ENCODE assay signal across 8 mouse cellular contexts in genomic region chr11:97403614-97404183, GRCm38 (mm10). TPM values are rescaled to one million over a fixed set of nuclear protein-coding genes. Genes with fewer than 3 reads are reported as not detected.
DNase-seq lines count a peak whose midpoint lies in the region; ATAC-seq and TF ChIP-seq lines count a peak whose summit lies in the region.

No protein-coding gene starts in this region.

- H3K27ac ChIP-seq in kidney, adult 2 months (ENCODE audit: insufficient read depth, low read depth, low read length): no peak overlapping the region
- H3K27ac ChIP-seq in forebrain, embryonic 11.5 days (ENCODE audit: low read depth, low read length): no peak overlapping the region
- no peak overlapping the region for H3K27ac ChIP-seq in kidney, postnatal 0 days
- no peak overlapping the region for H3K27ac ChIP-seq in neural tube, embryonic 12.5 days

- peaks cover 14% of the 10 kb centered on the region for H3K4me1 ChIP-seq in kidney, adult 2 months (ENCODE audit: control insufficient read depth, insufficient read depth, low read length)
- H3K4me1 ChIP-seq in forebrain, embryonic 11.5 days (replicated peaks; ENCODE audit: control insufficient read depth, insufficient read depth, low read length): peaks cover 13% of the 10 kb centered on the region
- H3K4me1 ChIP-seq in kidney, postnatal 0 days (replicated peaks; ENCODE audit: insufficient read depth, low read length): peaks cover 23% of the 10 kb centered on the region
- H3K4me1 ChIP-seq in neural tube, embryonic 12.5 days: peaks cover 54% of the 10 kb centered on the region

- WGBS in kidney, adult 2 months: 37% methylated on average over 8 of the region's 8 CpGs
- whole genome bisulfite sequencing in forebrain, embryonic 11.5 days: 48% methylated on average over 8 of the region's 8 CpGs
- 36% methylated on average over 8 of the region's 8 CpGs for WGBS in kidney, postnatal 0 days
- WGBS in neural tube, embryonic 12.5 days: 30% methylated on average over 8 of the region's 8 CpGs

- no peak for ATAC-seq in forebrain, embryonic 11.5 days (replicated peaks; ENCODE audit: low FRiP score)
- ATAC-seq in kidney, postnatal 0 days (replicated peaks; ENCODE audit: low FRiP score, low read depth): no peak
- no peak for ATAC-seq in neural tube, embryonic 12.5 days (ENCODE audit: low FRiP score, low read depth)

- no peaks in the 10 kb centered on the region for H3K27me3 ChIP-seq in kidney, adult 2 months (replicated peaks; ENCODE audit: control insufficient read depth, insufficient read depth, low read length)
- peaks cover 16% of the 10 kb centered on the region; the same call in 1 of the 2 replicates for H3K27me3 ChIP-seq in forebrain, embryonic 11.5 days (ENCODE audit: control insufficient read depth, insufficient read depth, low read length)
- no peaks in the 10 kb centered on the region for H3K27me3 ChIP-seq in kidney, postnatal 0 days (ENCODE audit: insufficient read depth, low read length)
- peaks cover 24% of the 10 kb centered on the region for H3K27me3 ChIP-seq in neural tube, embryonic 12.5 days (replicated peaks)

- TF ChIP-seq POLR2A in kidney, adult 2 months (IDR thresholded peaks at IDR 0.05; ENCODE audit: low read depth, low read length): no peak

- no peak overlapping the region for H3K4me3 ChIP-seq in kidney, adult 2 months (ENCODE audit: insufficient read depth, low read depth, low read length)
- peak overlapping the region; percentile 58; the same call in 1 of the 2 replicates for H3K4me3 ChIP-seq in forebrain, embryonic 11.5 days (ENCODE audit: low read depth, low read length)
- peak overlapping the region; percentile 38 for H3K4me3 ChIP-seq in kidney, postnatal 0 days (replicated peaks; ENCODE audit: low read depth, low read length)
- no peak overlapping the region for H3K4me3 ChIP-seq in neural tube, embryonic 12.5 days

- no peaks in the 10 kb centered on the region for H3K9me3 ChIP-seq in forebrain, embryonic 11.5 days (ENCODE audit: control insufficient read depth, low read length)
- no peaks in the 10 kb centered on the region for H3K9me3 ChIP-seq in kidney, postnatal 0 days (replicated peaks; ENCODE audit: low read length)
- no peaks in the 10 kb centered on the region for H3K9me3 ChIP-seq in neural tube, embryonic 12.5 days

- no peaks in the 10 kb centered on the region for H3K36me3 ChIP-seq in kidney, adult 2 months (ENCODE audit: control insufficient read depth, insufficient read depth, low read length)
- H3K36me3 ChIP-seq in forebrain, embryonic 11.5 days (ENCODE audit: control insufficient read depth, insufficient read depth, low read length): no peaks in the 10 kb centered on the region
- H3K36me3 ChIP-seq in kidney, postnatal 0 days (ENCODE audit: insufficient read depth, low read length): no peaks in the 10 kb centered on the region
- no peaks in the 10 kb centered on the region for H3K36me3 ChIP-seq in neural tube, embryonic 12.5 days

- H3K9ac ChIP-seq in forebrain, embryonic 11.5 days (ENCODE audit: low read length): no peak overlapping the region
- H3K9ac ChIP-seq in kidney, postnatal 0 days (ENCODE audit: low read depth, low read length): no peak overlapping the region
- H3K9ac ChIP-seq in neural tube, embryonic 12.5 days: no peak overlapping the region

- peak; percentile 27 for DNase-seq in kidney, adult 2 months
- no peak for DNase-seq in kidney, postnatal 25 days
- no peak for DNase-seq in forebrain, embryonic 11.5 days (ENCODE audit: low spot score)
- no peak for DNase-seq in kidney, postnatal 0 days (ENCODE audit: low spot score)
- DNase-seq in right cerebral cortex, postnatal 25 days: no peak
- DNase-seq in left cerebral cortex, adult 11 months (ENCODE audit: low spot score): no peak
- DNase-seq in thymus, postnatal 36 days: no peak

- no peak for TF ChIP-seq CTCF in kidney, adult 2 months (conservative IDR thresholded peaks at IDR 0.05; ENCODE audit: insufficient read depth, insufficient read length, low read depth, low read length)
- TF ChIP-seq CTCF in kidney, postnatal 0 days (IDR thresholded peaks at IDR 0.05; ENCODE audit: low read depth): no peak

- peak overlapping the region; percentile 98 for H3K4me2 ChIP-seq in forebrain, embryonic 11.5 days (ENCODE audit: low read depth, low read length, severe bottlenecking)
- H3K4me2 ChIP-seq in kidney, postnatal 0 days (ENCODE audit: low read length): peak overlapping the region; percentile 99
- peak overlapping the region; percentile 99 for H3K4me2 ChIP-seq in neural tube, embryonic 12.5 days (replicated peaks)

RNA-seq across cellular contexts. Expression of gene Arhgap23, which starts 11.6 kb away (rescaled TPM):
- polyA plus RNA-seq in kidney, adult 2 months (2012; rRNA removed): 14.9 and 17.1 TPM in 2 replicates
- polyA plus RNA-seq in forebrain, embryonic 11.5 days (2014; fragmentation: Nextera tagmentation; extraction: Ambion mirVana): 3.2 and 4.8 TPM in 2 replicates
- polyA plus RNA-seq in kidney, postnatal 0 days (2015; fragmentation: Nextera tagmentation; extraction: Ambion mirVana): 5.4 and 5.7 TPM in 2 replicates
- 8.3 and 9.3 TPM in 2 replicates for polyA plus RNA-seq in neural tube, embryonic 12.5 days (2016; fragmentation: Nextera tagmentation; extraction: Ambion mirVana)

RNA-seq across cellular contexts. Expression of gene Socs7, which starts 41.3 kb away (rescaled TPM):
- polyA plus RNA-seq in kidney, adult 2 months (2012; rRNA removed): 12.9 and 13.5 TPM in 2 replicates
- 4.3 and 4.5 TPM in 2 replicates for polyA plus RNA-seq in forebrain, embryonic 11.5 days (2014; fragmentation: Nextera tagmentation; extraction: Ambion mirVana)
- polyA plus RNA-seq in kidney, postnatal 0 days (2015; fragmentation: Nextera tagmentation; extraction: Ambion mirVana): 2.4 and 2.6 TPM in 2 replicates
- 7.9 and 9.0 TPM in 2 replicates for polyA plus RNA-seq in neural tube, embryonic 12.5 days (2016; fragmentation: Nextera tagmentation; extraction: Ambion mirVana)

RNA-seq across cellular contexts. Expression of gene Gpr179, which starts 51.8 kb away (rescaled TPM):
- 0.08 TPM in 2 replicates for polyA plus RNA-seq in kidney, adult 2 months (2012; rRNA removed)
- 0.03 TPM in 2 replicates for polyA plus RNA-seq in forebrain, embryonic 11.5 days (2014; fragmentation: Nextera tagmentation; extraction: Ambion mirVana)
- 0.05 and 0.06 TPM in 2 replicates for polyA plus RNA-seq in kidney, postnatal 0 days (2015; fragmentation: Nextera tagmentation; extraction: Ambion mirVana)
- 0.19 and 0.50 TPM in 2 replicates for polyA plus RNA-seq in neural tube, embryonic 12.5 days (2016; fragmentation: Nextera tagmentation; extraction: Ambion mirVana)

Comparison
In these comparisons a context has a peak if more than half of its experiments do, and no peak if none do; other contexts are left out.
1. H3K4me3 ChIP-seq: peak in forebrain, embryonic 11.5 days (single experiment) and kidney, postnatal 0 days (single experiment); none in kidney, adult 2 months (single experiment) and neural tube, embryonic 12.5 days (single experiment).
2. Peak in every context shown above with its lines, with median percentiles within 50 percentile points of each other: H3K4me2 ChIP-seq.